Mouse (Mus musculus): ENCODE data around the gene Gm27235.
"Not testable (repeated sequence)": the region's sequence is repeated elsewhere in the genome, so short reads cannot be mapped to it uniquely, and the experiment has no call there.

The Gm27235 gene

GRCm38 (mm10) chr9:35790001-35790400 lies at the start of gene Gm27235, which contains the start of gene D730048I06Rik:
Gm27235 (minus strand) TSS chr9:35790101.
D730048I06Rik (minus strand) TSS chr9:35790112.
- no peak for DNase-seq

- not testable (repeated sequence) for DNase-seq
Observed at GRCm38 (mm10) chr9:35817881-35818280, 28.0 kb upstream of the Gm27235 start.

GRCm38 (mm10) chr9:35798146-35798545 lies 8.2 kb upstream of the Gm27235 start:
- no peak for DNase-seq

- no peak for DNase-seq
Observed at GRCm38 (mm10) chr9:35778009-35778408, 11.9 kb downstream of the Gm27235 start, which contains the start of gene Gm17727. Gm17727 (minus strand) TSS chr9:35778109.

DNA sequence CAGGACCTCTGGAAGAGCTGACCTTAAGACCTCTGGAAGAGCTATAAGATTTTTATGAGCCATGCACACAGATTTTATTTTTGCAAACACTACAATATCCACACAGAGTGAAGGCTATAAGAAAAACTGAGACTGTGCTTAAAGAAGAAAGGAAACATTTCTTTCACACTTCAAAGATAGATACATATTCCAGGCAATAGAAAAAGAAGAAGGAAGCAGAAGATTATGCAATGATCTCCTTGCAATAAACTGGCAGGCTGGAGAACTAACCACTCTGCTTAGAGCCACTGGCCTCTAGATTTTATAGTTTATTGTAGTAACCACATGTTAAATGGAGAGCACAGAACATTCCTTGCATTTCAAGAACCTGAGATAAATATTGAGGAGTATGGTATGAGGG lies 33.1 kb downstream of the Gm27235 start:
- DNase-seq, result no peak

GRCm38 (mm10) chr9:35740749-35741148 lies 49.2 kb downstream of the Gm27235 start, which contains the start of gene Gm17677:
Gm17677 (plus strand) TSS chr9:35741049.
- DNase-seq, result no peak

Measured in cerebellum, postnatal 10 days (tissue).